Mouse (Mus musculus): ENCODE results near the gene Myo1g.

The Myo1g gene

DNA sequence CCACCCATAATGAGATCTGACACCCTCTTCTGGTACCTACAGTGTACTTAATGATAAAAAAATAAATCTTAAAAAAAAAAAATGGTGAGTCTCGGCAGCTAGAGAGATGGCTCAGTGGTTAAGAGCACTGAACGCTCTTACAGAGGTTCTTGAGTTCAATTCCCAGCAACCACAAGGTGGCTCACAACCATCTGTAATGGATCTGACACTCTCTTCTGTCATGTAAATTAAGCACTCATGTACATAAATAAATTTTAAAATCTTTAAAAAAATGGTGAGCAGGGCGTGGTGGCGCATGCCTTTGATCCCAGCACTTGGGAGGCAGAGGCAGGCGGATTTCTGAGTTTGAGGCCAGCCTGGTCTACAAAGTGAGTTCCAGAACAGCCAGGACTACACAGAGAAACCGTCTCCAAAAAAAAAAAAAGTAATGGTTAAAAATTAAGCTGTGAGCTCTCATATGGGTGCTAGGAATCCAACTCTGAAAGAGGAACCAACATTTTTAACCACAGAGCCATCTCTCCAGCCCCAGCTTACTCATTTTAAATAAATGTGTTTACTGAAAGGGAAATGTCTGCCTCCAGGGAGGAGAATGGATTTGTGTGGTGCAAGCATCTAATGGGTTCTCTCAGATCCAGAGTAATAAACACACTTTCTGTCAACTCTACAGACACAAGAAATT, 57.5 kb downstream of the Myo1g start:
- DNase-seq (ENCODE audit: extremely low read depth, low read depth, low spot score), result no peak
